Mouse (Mus musculus) T-cell, adult 2 months (primary cell): Measurements from ENCODE around the gene Capns1.
A peak's percentile ranks its signal among the peaks of the same experiment; 100 is the strongest.
"Not testable (repeated sequence)": the region's sequence is repeated elsewhere in the genome, so short reads cannot be mapped to it uniquely, and the experiment has no call there.

ENCODE experiments used
- DNase-seq: peaks from one replicate; pipeline ENCODE4 v3.0.0; 2022; ENCODE audit warnings: low spot score

Capns1 gene

DNA sequence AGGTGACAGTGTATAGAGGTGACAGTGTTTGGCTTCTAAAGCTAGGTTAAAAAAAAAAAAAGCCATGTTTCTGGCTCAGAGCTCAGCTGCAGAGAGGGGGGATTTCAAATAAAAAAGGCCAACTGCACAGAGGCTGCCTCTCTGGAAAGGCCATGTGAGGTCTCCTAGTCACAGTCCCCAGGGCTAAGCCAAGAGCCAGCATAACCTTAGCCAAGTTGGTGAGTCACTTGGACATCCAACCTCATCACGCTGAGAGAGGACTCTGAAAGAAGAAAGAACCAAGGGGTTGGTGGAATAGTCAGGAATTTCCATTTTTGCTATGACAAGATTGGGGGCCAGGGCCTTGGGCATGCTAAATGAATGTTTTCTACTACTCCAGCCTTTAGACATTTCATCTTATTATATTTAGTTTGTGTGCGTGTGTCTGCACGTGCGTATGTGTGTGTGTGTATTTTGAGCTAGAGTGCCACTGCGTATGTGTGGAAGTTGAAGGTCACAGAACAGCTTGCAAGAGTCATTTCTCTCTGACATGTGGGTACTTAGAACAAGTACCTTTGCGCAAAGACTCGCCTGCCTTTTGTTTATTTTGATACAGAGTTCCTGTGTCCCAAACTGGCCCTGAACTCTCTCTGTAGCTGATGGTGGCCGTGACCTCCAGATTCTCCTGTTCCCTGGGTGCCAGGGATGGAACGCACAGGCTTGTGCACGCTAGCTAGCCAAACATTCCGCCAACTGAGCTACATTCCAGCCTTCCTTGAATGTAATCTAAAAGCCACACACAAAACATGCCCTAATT is 4.5 kb upstream of the Capns1 start:
- no peak for DNase-seq

GRCm38 (mm10) chr7:30200661-30201060 is 2.0 kb upstream of the Capns1 start:
- DNase-seq, result not testable (repeated sequence)

DNA sequence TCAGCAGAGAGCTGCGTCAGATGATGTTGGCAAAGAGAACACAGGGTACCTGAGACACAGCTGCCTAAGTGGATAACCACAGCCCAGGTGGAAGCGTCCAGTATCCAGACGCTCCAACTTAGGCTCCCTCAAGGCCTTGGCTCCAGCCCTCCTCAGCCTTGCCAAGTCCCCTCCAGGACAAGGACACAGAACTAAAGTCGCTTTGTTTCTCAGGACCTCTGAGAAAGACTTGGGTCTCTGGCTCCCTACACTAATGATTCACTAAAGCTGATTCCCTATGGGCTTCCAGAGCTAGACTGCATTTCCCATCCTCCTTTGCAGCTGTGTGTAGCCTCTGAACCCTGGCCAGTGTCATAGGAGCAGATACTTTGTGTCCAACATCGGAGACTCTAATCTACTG is 1.6 kb upstream of the Capns1 start:
- DNase-seq, result no peak

- DNase-seq, result no peak
These were observed 1.0 kb upstream of the Capns1 start for GRCm38 (mm10) chr7:30199498-30200139.

DNA sequence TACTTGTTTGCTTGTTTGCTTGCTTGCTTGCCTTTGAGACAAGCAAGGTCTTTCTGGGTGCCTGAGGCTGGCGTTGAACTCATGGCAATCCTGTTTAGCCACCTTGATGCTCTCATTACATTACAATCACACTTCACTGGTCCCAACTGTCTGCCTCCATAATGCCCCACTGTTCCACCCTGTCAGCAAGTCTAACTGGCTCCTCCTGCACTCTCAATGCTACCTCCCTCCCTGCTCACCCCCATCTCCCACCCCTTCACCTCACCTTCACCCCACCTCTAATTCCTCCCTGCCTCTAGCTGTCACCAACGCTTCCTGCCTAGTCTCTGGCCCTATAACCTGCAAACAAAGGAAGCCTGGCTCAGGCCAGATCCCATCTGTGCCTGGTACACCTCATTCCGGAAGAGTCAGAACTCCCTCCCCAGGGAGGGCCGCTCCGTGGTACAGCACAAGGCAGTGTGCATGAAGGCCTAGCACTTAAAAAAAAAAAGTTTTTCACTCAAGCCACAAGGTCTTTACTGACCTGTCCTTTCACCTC is 950 bp downstream of the Capns1 start:
- DNase-seq, result no peak

- no peak for DNase-seq
These were observed 2.4 kb downstream of the Capns1 start for GRCm38 (mm10) chr7:30196171-30196570.

- DNase-seq, result no peak
These were observed 3.1 kb downstream of the Capns1 start for GRCm38 (mm10) chr7:30195461-30195860.

DNA sequence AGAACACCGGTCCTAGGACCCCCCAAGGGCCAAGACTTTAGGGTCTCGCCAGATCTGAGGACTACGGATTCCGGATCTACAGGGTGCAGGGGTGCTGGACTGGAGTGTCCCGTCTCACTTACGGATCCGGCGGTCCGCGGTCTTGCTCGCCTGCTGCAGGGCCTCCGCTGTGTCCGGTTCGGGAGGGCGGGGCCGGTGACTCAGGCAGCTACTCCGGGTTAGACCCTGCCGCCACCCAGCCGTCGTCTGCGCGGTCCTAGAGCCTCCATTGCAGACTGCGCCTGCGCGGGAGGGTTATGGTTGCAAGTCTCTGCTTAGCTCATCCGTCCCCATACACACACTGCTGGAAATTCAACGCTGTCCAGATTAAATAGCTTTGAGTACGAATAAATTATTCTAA is 3.7 kb downstream of the Capns1 start:
- peak; percentile 92 for DNase-seq

DNA sequence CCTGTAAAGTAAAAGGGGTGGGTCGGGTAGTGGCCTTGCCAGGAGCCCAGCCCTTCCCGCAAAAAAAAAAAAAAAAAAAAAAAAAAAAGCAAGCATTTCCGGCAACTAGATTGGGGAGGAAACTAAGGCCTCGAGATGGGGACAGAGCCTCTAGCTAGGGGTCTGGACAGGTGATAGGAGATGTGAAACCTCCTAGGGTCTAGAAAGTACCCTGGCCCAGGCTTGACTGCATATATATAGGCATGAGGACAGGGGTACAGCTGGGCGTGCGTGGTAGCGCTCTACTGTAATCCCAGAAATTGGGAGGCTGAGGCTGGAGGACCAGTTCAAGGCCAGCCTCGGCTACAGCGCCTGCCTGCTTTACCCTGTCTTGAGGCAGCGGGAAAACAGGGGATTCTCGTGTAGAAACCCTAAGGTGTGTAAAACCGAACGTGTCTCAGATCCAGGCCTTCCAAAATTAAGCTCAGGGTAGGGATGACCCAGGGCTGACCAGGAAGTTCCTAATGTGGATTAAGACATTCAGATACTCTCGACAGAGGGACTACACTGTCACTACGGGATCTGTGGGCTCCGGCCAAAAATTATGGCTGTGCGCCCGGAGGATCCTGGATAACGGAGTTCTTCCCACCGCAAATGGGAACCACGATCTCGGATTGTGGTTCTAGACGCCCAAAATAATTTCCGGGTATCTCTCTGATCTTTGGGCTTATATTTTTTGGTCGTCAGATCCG is 4.3 kb downstream of the Capns1 start:
- DNase-seq, result no peak

GRCm38 (mm10) chr7:30193581-30194100 is 5.0 kb downstream of the Capns1 start:
- peak; percentile 63 for DNase-seq

- no peak for DNase-seq
These were observed 5.6 kb downstream of the Capns1 start for GRCm38 (mm10) chr7:30193013-30193412.

DNA sequence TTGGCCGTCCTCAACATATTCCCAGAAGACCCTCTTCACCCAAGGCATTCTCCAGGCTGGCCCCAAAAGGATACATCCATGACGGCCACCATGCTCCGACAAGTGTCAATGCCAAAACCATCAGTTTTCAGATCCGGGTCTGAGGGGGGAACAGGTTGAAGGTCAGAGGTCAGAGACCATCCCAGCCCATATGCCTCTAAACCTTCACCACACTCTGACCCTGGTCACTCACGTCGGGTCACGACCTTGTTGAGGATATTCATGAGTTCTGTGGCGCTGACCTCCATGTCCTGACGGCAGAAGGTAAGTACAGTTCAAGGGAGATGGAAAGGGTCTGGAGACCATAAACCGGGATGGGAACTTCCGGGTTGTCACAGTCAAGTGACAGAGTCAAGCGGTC is 6.5 kb downstream of the Capns1 start:
- no peak for DNase-seq

- no peak for DNase-seq
These were observed 9.5 kb downstream of the Capns1 start for GRCm38 (mm10) chr7:30189116-30189491.

- DNase-seq, result no peak
These were observed 10.1 kb downstream of the Capns1 start for GRCm38 (mm10) chr7:30188344-30189115.

DNA sequence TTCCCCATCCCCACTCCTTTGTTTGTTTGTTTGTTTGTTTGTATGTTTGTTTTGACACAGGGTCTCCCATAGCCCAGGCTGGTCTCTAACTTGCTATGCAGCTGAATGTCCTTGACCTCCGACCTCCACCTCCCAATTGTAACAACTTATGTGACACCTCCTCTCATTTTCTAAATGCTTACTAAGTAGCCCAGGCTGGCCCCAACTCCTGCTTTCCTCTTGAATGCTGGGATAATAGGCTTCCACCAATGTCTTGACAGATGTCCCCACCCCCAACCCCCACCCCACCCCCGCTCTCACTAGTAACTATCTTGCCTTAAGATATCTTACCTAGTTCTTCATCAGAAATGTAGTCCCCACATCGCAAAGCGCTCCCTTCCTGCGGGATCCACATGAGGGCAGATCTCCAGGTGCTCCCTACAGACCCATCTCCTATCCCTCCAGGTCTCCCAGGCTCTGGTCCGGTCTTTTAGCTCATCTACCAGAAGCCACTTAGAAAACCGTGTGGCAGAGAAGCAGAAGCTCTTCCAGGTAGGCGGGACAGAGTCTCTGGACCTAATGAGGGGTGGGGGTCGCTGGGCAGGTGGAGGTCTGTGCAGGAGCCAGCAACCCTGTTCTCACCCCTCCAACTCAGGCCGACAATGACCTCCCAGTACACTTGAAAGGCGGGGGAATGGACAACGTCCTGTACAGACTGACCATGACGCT is 13.8 kb downstream of the Capns1 start:
- DNase-seq, result no peak

GRCm38 (mm10) chr7:30183879-30184289 is 14.7 kb downstream of the Capns1 start, which contains the start of gene Cox7a1:
Gene Cox7a1 (plus strand): TSS chr7:30184144.
- DNase-seq, result peak; percentile 73

DNA sequence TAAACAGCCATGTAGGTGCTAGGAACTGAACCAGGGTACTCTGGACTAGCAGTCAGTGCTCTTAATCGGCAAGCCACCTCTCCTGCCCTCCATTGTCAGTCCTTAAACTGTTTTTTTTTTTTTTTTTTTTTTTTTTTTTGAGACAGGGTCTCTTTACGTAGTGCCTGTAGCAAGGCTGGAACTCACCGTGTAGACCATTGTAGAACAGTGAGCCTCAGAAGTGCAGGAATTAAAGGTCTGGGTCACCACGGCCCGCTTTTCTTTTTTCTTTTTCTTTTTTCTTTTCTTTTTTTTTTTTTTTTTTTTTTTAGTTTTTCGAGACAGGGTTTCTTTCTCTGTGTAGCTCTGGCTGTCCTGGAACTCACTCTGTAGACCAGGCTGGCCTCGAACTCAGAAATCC is 15.4 kb downstream of the Capns1 start:
- not testable (repeated sequence) for DNase-seq

DNA sequence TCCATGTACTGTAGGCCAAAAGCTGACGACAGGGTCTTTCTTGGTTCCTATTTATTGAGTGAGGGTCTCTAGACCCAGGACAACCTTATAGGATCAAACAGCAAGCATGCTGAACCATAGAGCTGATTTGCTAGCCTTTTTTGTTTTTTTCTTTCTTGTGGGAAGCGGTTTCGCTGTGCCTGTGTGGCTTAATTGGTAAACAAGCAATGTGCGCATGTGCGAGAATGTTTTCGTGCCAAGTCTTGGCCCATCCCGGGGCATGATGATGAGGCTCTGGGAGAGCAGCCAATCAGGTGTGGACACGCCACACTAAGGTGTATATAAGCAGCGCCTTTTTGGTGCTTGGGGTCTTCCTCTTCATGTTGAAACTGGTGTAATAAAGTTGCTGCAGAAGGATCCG is 16.7 kb downstream of the Capns1 start:
- DNase-seq, result not testable (repeated sequence)

GRCm38 (mm10) chr7:30181308-30181707 is 17.3 kb downstream of the Capns1 start:
- DNase-seq, result peak; percentile 75

GRCm38 (mm10) chr7:30178256-30178655 is 20.4 kb downstream of the Capns1 start:
- DNase-seq, result no peak

- no peak for DNase-seq
These were observed 22.1 kb downstream of the Capns1 start for GRCm38 (mm10) chr7:30176474-30176873.
